Mouse (Mus musculus) limb, embryonic 11.5 days (tissue): Measurements from ENCODE around the gene Npas3. TPM values are rescaled to one million over a fixed set of nuclear protein-coding genes. Genes with fewer than 3 reads are reported as not detected.

ENCODE experiments used
- ATAC-seq: fragments of 200-750 bp; cut with Nextera tagmentation; 2 replicates; pipeline ENCODE4 v1.8.0; 2017; ENCODE audit warnings: low read depth; ENCODE audit not compliant: insufficient number of reproducible peaks, low FRiP score, low TSS enrichment
- DNase-seq: peaks from one replicate; pipeline ENCODE4 v3.0.0-alpha.2; 2015; ENCODE audit warnings: low spot score
- H3K27ac ChIP-seq: fragments of 300-500 bp; sonication (generic); replicated peaks from 2 replicates; pipeline ENCODE4 v1.5.1; 2014; ENCODE audit warnings: low read depth, mild to moderate bottlenecking, low read length
- H3K27me3 ChIP-seq: fragments of 300-500 bp; sonication (generic); 2 replicates; pipeline ENCODE4 v1.6.1; 2014; ENCODE audit warnings: mild to moderate bottlenecking, low read length, mixed read lengths; ENCODE audit not compliant: control insufficient read depth, insufficient read depth
- H3K36me3 ChIP-seq: fragments of 300-500 bp; sonication (generic); 2 replicates; pipeline ENCODE4 v1.6.1; 2014; ENCODE audit warnings: mild to moderate bottlenecking, low read length, moderate library complexity, mixed read lengths; ENCODE audit not compliant: control insufficient read depth, insufficient read depth
- H3K4me1 ChIP-seq: fragments of 300-500 bp; sonication (generic); 2 replicates; pipeline ENCODE4 v1.6.1; 2014; ENCODE audit warnings: low read length, mixed read lengths; ENCODE audit not compliant: control insufficient read depth, insufficient read depth
- H3K4me2 ChIP-seq: fragments of 300-500 bp; sonication (generic); 2 replicates; pipeline ENCODE4 v1.6.1; 2014; ENCODE audit warnings: low read depth, mild to moderate bottlenecking, moderate library complexity; ENCODE audit not compliant: severe bottlenecking
- H3K4me3 ChIP-seq: fragments of 300-500 bp; sonication (generic); 2 replicates; pipeline ENCODE4 v1.5.1; 2014; ENCODE audit warnings: low read depth, low read length
- H3K9ac ChIP-seq: fragments of 300-500 bp; sonication (generic); 2 replicates; pipeline ENCODE4 v1.6.1; 2014; ENCODE audit warnings: mild to moderate bottlenecking, low read length
- H3K9me3 ChIP-seq: fragments of 300-500 bp; sonication (generic); 2 replicates; pipeline ENCODE4 v1.6.1; 2016; ENCODE audit warnings: low read length; ENCODE audit not compliant: control insufficient read depth
- WGBS: fragments of 180-500 bp; shearing (Covaris S2); extraction: QIAGEN DNeasy Blood & Tissue Kit; methylation state at CpG from one replicate; pipeline ENCODE4 v1.1.7; 2014; 5-methylcytosine and 5-hydroxymethylcytosine counted together
- polyA plus RNA-seq: library from polyadenylated mRNA; unstranded; fragments of >200 nt; fragmentation: Nextera tagmentation; extraction: Ambion mirVana; gene quantifications from 2 replicates; pipeline ENCODE4 v1.2.1, GENCODE M21; 2014

The Npas3 gene
- polyA plus RNA-seq, 1 experiment from 2014 or later, result 2.3 TPM

DNA sequence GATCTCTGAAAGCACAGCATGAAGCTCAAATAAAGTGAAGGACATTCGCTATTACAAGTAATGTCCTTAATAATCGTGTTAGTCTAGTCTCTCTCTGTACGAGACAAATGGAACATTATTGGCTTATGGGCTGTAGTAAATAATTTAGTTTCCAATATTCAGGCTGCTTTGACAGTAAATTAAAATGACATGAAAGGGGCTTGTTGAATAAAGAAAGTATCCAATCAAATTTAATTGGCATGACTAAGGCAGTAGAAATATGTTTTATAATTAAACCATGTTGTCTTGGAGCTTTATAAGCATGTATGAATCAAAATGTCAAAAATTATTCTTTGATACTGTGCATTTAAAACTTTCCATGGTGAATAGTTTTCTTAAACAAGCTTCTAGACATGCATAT, 278.6 kb downstream of the Npas3 start:
- no peak for ATAC-seq
- 66% methylated on average over 3 of the region's 3 CpGs for WGBS
- Histone ChIP-seq H3K4me1 (no peaks in the 10 kb centered on the region), H3K27me3 (no peaks in the 10 kb centered on the region), H3K4me2 (no peak overlapping the region), H3K27ac (no peak overlapping the region), H3K9me3 (no peaks in the 10 kb centered on the region), H3K36me3 (no peaks in the 10 kb centered on the region), H3K4me3 (no peak overlapping the region), H3K9ac (no peak overlapping the region)
- no peak for DNase-seq

DNA sequence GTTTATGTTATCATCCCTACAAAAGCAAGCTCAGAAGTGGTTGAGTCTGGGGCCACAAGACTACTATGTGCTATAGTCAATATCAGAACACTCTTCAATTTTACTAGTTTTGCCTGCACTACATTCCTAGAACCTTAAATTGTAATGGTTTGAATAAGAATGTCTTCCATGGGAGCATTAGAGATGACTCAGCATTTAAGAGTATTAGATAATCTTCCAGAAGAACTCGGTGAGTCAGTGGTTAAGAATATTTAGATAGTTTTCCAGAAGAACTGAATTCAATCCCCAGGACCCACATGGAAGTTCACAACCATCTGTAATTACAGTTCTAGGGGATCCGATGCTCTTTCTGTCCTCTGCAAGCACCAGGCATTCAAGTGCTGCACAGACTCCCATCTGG, 280.9 kb downstream of the Npas3 start:
- DNase-seq (no peak), ATAC-seq (no peak)
- Histone ChIP-seq H3K9ac (no peak overlapping the region), H3K27me3 (no peaks in the 10 kb centered on the region), H3K36me3 (no peaks in the 10 kb centered on the region), H3K4me1 (no peaks in the 10 kb centered on the region), H3K27ac (no peak overlapping the region), H3K9me3 (no peaks in the 10 kb centered on the region), H3K4me2 (no peak overlapping the region), H3K4me3 (no peak overlapping the region)
- WGBS, result 89% methylated on average over 2 of the region's 2 CpGs

DNA sequence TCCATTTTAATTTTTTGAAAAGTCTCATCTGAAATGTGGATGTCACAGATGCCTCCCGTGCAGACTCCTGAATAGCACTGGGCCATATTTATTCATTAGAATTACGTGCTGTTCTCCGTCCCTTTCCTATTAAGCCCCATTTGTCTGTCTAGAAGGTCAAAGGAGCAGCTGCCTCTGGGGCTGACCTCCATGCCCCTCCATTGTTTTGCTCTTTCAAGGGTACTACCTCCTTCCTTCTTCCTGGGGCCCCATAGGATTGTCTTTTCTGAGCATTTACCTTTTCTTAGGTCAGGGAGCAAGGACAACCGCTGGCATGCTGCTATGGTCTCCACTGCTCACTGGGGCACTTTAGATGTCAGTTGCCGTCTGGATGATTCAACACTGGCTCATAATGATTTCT, 288.3 kb downstream of the Npas3 start:
- no peak for DNase-seq
- no peak for ATAC-seq
- Histone ChIP-seq H3K9ac (no peak overlapping the region), H3K27ac (no peak overlapping the region), H3K36me3 (no peaks in the 10 kb centered on the region), H3K4me2 (no peak overlapping the region), H3K4me1 (no peaks in the 10 kb centered on the region), H3K9me3 (no peaks in the 10 kb centered on the region), H3K4me3 (no peak overlapping the region), H3K27me3 (no peaks in the 10 kb centered on the region)
- WGBS, result 62% methylated on average over 5 of the region's 5 CpGs

- DNase-seq (no peak), ATAC-seq (no peak)
- Histone ChIP-seq H3K36me3 (no peaks in the 10 kb centered on the region), H3K9ac (no peak overlapping the region), H3K4me3 (no peak overlapping the region), H3K9me3 (no peaks in the 10 kb centered on the region), H3K27me3 (no peaks in the 10 kb centered on the region), H3K27ac (no peak overlapping the region), H3K4me1 (no peaks in the 10 kb centered on the region), H3K4me2 (no peak overlapping the region)
- 94% methylated on average over 2 of the region's 2 CpGs for WGBS
Observed at GRCm38 (mm10) chr12:53556359-53556758, 307.9 kb downstream of the Npas3 start.

GRCm38 (mm10) chr12:53558259-53558658, 309.8 kb downstream of the Npas3 start:
- no peak for ATAC-seq
- no peaks in the 10 kb centered on the region for H3K4me1 ChIP-seq
- H3K4me2 ChIP-seq, result no peak overlapping the region
- 96% methylated on average over 1 of the region's 1 CpGs for WGBS
- DNase-seq, result no peak
- no peak overlapping the region for H3K4me3 ChIP-seq
- no peaks in the 10 kb centered on the region for H3K27me3 ChIP-seq
- no peak overlapping the region for H3K27ac ChIP-seq
- H3K36me3 ChIP-seq, result no peaks in the 10 kb centered on the region
- H3K9ac ChIP-seq, result no peak overlapping the region
- no peaks in the 10 kb centered on the region for H3K9me3 ChIP-seq

- Histone ChIP-seq H3K9ac (no peak overlapping the region), H3K27me3 (no peaks in the 10 kb centered on the region), H3K4me1 (no peaks in the 10 kb centered on the region), H3K36me3 (no peaks in the 10 kb centered on the region), H3K4me2 (no peak overlapping the region), H3K9me3 (no peaks in the 10 kb centered on the region), H3K27ac (no peak overlapping the region), H3K4me3 (no peak overlapping the region)
- no peak for DNase-seq
- no peak for ATAC-seq
- 85% methylated on average over 12 of the region's 12 CpGs for WGBS
Observed at GRCm38 (mm10) chr12:53566712-53567387, 318.4 kb downstream of the Npas3 start.

- Histone ChIP-seq H3K27ac (no peak overlapping the region), H3K36me3 (no peaks in the 10 kb centered on the region), H3K9ac (no peak overlapping the region), H3K9me3 (no peaks in the 10 kb centered on the region), H3K27me3 (no peaks in the 10 kb centered on the region), H3K4me1 (no peaks in the 10 kb centered on the region), H3K4me2 (no peak overlapping the region), H3K4me3 (no peak overlapping the region)
- DNase-seq (no peak), ATAC-seq (no peak)
- WGBS, result 90% methylated on average over 5 of the region's 5 CpGs
Observed at GRCm38 (mm10) chr12:53581181-53581580, 332.7 kb downstream of the Npas3 start.

- H3K36me3 ChIP-seq, result no peaks in the 10 kb centered on the region
- no peak overlapping the region for H3K9ac ChIP-seq
- no peaks in the 10 kb centered on the region for H3K9me3 ChIP-seq
- H3K4me1 ChIP-seq, result peaks cover 6% of the 10 kb centered on the region; the same call in 1 of the 2 replicates
- H3K27ac ChIP-seq, result no peak overlapping the region
- ATAC-seq (no peak), DNase-seq (no peak)
- WGBS, result 85% methylated on average over 5 of the region's 5 CpGs
- H3K4me3 ChIP-seq, result no peak overlapping the region
- no peak overlapping the region for H3K4me2 ChIP-seq
- no peaks in the 10 kb centered on the region for H3K27me3 ChIP-seq
Observed at GRCm38 (mm10) chr12:53587249-53587648, 338.8 kb downstream of the Npas3 start.
